Mouse (Mus musculus): Measurements from ENCODE around the gene Gm45062.

DNA sequence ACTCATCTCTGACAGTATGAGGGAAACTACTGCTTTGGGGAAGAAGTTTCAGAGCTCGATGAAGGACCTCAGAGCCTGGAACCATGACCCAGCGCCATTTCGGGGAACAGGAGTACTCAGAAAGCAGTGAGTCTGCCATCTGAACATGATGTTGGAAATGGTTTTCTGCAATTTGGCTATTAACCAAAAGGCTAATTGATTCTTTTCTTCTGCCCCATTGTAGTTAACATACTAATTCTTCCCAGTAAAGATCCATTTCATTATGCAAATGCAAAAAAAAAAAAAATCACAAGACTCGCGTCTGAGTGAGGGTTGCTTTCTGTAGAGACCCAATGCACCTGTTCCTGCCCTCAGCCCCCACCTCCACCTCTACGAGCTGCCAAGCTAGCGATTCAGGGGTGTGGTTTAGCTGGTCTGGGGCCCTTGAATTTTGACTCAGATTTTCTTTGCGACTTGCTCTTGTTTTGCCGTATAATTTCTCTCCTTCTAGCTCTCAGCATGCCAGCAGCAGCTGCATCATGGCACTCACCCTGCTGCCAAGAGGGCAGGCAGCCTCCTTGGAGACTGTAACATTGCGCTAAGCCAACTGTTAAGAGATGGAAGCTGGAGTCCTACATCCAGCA, 162.8 kb downstream of the Gm45062 start:
- TF ChIP-seq CTCF (IDR thresholded peaks at IDR 0.05; ENCODE audit: low read depth, low read length) = no peak
- no peak for TF ChIP-seq POLR2A (IDR thresholded peaks at IDR 0.05; ENCODE audit: insufficient read depth, low read length)
- TF ChIP-seq EP300 (IDR thresholded peaks at IDR 0.05; ENCODE audit: insufficient read depth, low read depth, low read length) = no peak

Measured in ES-Bruce4 (cell line).